Comparison of ENCODE assay signal across 11 mouse cellular contexts in genomic region chr4:154983767-154984166, GRCm38 (mm10). TPM values are rescaled to one million over a fixed set of nuclear protein-coding genes. Genes with fewer than 3 reads are reported as not detected.
DNase-seq lines count a peak whose midpoint lies in the region; ATAC-seq and TF ChIP-seq lines count a peak whose summit lies in the region.
"Had no signal": no experiment of that assay in that cellular context is flagged by ENCODE, and none has a peak within 500 bp of the region (broad histone marks: within the 10 kb centered on the region; RNA-seq: fewer than 3 reads in every experiment).

No protein-coding gene starts in this region.

- peaks cover 29% of the 10 kb centered on the region for H3K27me3 ChIP-seq in heart, embryonic 11.5 days (ENCODE audit: control insufficient read depth, insufficient read depth, low read length)
- peaks cover 37% of the 10 kb centered on the region for H3K27me3 ChIP-seq in E14TG2a.4 (ENCODE audit: insufficient read depth, low read length)
- H3K27me3 ChIP-seq in embryonic facial prominence, embryonic 12.5 days, result peaks cover 20% of the 10 kb centered on the region
- H3K27me3 ChIP-seq in limb, embryonic 13.5 days, result peaks cover 15% of the 10 kb centered on the region

- 22% methylated on average over 23 of the region's 24 CpGs for WGBS in heart, embryonic 11.5 days (ENCODE audit: insufficient replicate concordance)
- WGBS in embryonic facial prominence, embryonic 12.5 days, result 16% methylated on average over 24 of the region's 24 CpGs
- 21% methylated on average over 24 of the region's 24 CpGs for WGBS in limb, embryonic 13.5 days

- H3K9me3 ChIP-seq in heart, embryonic 11.5 days (replicated peaks; ENCODE audit: control insufficient read depth, low read length), result no peaks in the 10 kb centered on the region
- no peaks in the 10 kb centered on the region for H3K9me3 ChIP-seq in E14TG2a.4 (ENCODE audit: low read length)
- no peaks in the 10 kb centered on the region for H3K9me3 ChIP-seq in embryonic facial prominence, embryonic 12.5 days
- H3K9me3 ChIP-seq in limb, embryonic 13.5 days, result no peaks in the 10 kb centered on the region

- H3K4me1 ChIP-seq in heart, embryonic 11.5 days (ENCODE audit: control insufficient read depth, insufficient read depth, low read length), result peaks cover 6% of the 10 kb centered on the region
- peaks cover 72% of the 10 kb centered on the region for H3K4me1 ChIP-seq in E14TG2a.4 (replicated peaks; ENCODE audit: low read depth, low read length)
- peaks cover 14% of the 10 kb centered on the region for H3K4me1 ChIP-seq in embryonic facial prominence, embryonic 12.5 days
- H3K4me1 ChIP-seq in limb, embryonic 13.5 days, result peaks cover 17% of the 10 kb centered on the region

- TF ChIP-seq CTCF in E14TG2a.4 (conservative IDR thresholded peaks at IDR 0.05; ENCODE audit: low read length), result no peak

- 0 out of 2 replicates have a peak overlapping the region, but pooled peaks have one; percentile 3 for H3K9ac ChIP-seq in heart, embryonic 11.5 days (ENCODE audit: low read depth, low read length)
- peak overlapping the region; percentile 37; the same call in 1 of the 2 replicates for H3K9ac ChIP-seq in embryonic facial prominence, embryonic 12.5 days
- H3K9ac ChIP-seq in limb, embryonic 13.5 days, result peak overlapping the region; percentile 31; the same call in 1 of the 2 replicates

- DNase-seq in heart, postnatal 10 days, result no peak
- no peak for DNase-seq in frontal cortex, postnatal 25 days (ENCODE audit: low spot score in 2 of 2)
- DNase-seq in urinary bladder, postnatal 25 days (ENCODE audit: low spot score), result no peak
- no peak for DNase-seq in cerebellum, adult 11-12 months

- no peak overlapping the region for H3K4me2 ChIP-seq in heart, embryonic 11.5 days
- H3K4me2 ChIP-seq in embryonic facial prominence, embryonic 12.5 days (replicated peaks), result no peak overlapping the region
- H3K4me2 ChIP-seq in limb, embryonic 13.5 days (replicated peaks), result no peak overlapping the region

- peaks cover 16% of the 10 kb centered on the region for H3K36me3 ChIP-seq in heart, embryonic 11.5 days (ENCODE audit: control insufficient read depth, insufficient read depth, low read length)
- peaks cover 35% of the 10 kb centered on the region for H3K36me3 ChIP-seq in E14TG2a.4 (ENCODE audit: insufficient read depth, low read length)
- peaks cover 25% of the 10 kb centered on the region for H3K36me3 ChIP-seq in embryonic facial prominence, embryonic 12.5 days
- H3K36me3 ChIP-seq in limb, embryonic 13.5 days, result peaks cover 27% of the 10 kb centered on the region

- no peak overlapping the region for H3K4me3 ChIP-seq in heart, embryonic 11.5 days (ENCODE audit: low read depth, low read length)
- peak overlapping the region; percentile 73 for H3K4me3 ChIP-seq in E14TG2a.4 (replicated peaks; ENCODE audit: low read length)
- no peak overlapping the region for H3K4me3 ChIP-seq in embryonic facial prominence, embryonic 12.5 days
- no peak overlapping the region for H3K4me3 ChIP-seq in limb, embryonic 13.5 days
- H3K4me3 ChIP-seq: layer of hippocampus, adult 2 months had no signal

- H3K27ac ChIP-seq in heart, embryonic 11.5 days (ENCODE audit: low read depth, low read length), result no peak overlapping the region
- no peak overlapping the region for H3K27ac ChIP-seq in embryonic facial prominence, embryonic 12.5 days
- no peak overlapping the region for H3K27ac ChIP-seq in limb, embryonic 13.5 days
- H3K27ac ChIP-seq: layer of hippocampus, adult 2 months had no signal

- intact Hi-C loops in heart, postnatal 10 days (cut with DNase I), result no loop called here

- no peak for ATAC-seq in heart, embryonic 11.5 days (replicated peaks; ENCODE audit: insufficient number of reproducible peaks, low FRiP score, low TSS enrichment)
- no peak for ATAC-seq in embryonic facial prominence, embryonic 12.5 days (ENCODE audit: insufficient number of reproducible peaks, insufficient read depth, low FRiP score, low TSS enrichment)
- no peak for ATAC-seq in limb, embryonic 13.5 days (ENCODE audit: low FRiP score, low read depth)

RNA-seq across cellular contexts. Expression of gene Pank4, which starts 19.8 kb away (rescaled TPM):
- polyA plus RNA-seq in heart, embryonic 11.5 days (2014; fragmentation: Nextera tagmentation; extraction: Ambion mirVana), result 40.6 and 45.0 TPM in 2 replicates
- total RNA-seq in heart, postnatal 10 days (2021), result 10 to 100 TPM; 36.5 to 36.8 TPM
- 56.0 and 62.2 TPM in 2 replicates for polyA plus RNA-seq in embryonic facial prominence, embryonic 12.5 days (2016; fragmentation: Nextera tagmentation; extraction: Ambion mirVana)
- polyA plus RNA-seq in limb, embryonic 13.5 days (2015; fragmentation: Nextera tagmentation; extraction: Ambion mirVana), result 46.0 and 48.2 TPM in 2 replicates

RNA-seq across cellular contexts. Expression of gene Hes5, which starts 23.0 kb away (rescaled TPM):
- polyA plus RNA-seq in heart, embryonic 11.5 days (2014; fragmentation: Nextera tagmentation; extraction: Ambion mirVana), result 0.56 TPM in 1 of 2 replicates, not detected in the other
- not detected for total RNA-seq in heart, postnatal 10 days (2021)
- 29.6 and 37.3 TPM in 2 replicates for polyA plus RNA-seq in embryonic facial prominence, embryonic 12.5 days (2016; fragmentation: Nextera tagmentation; extraction: Ambion mirVana)
- 0.94 and 2.3 TPM in 2 replicates for polyA plus RNA-seq in limb, embryonic 13.5 days (2015; fragmentation: Nextera tagmentation; extraction: Ambion mirVana)
- total RNA-seq: adrenal gland, adult 18-20 months; liver, adult 2 months had no signal
- polyA plus RNA-seq: liver, adult 2 months had no signal

RNA-seq across cellular contexts. Expression of gene Tnfrsf14, which starts 55.4 kb away (rescaled TPM):
- polyA plus RNA-seq in heart, embryonic 11.5 days (2014; fragmentation: Nextera tagmentation; extraction: Ambion mirVana), result 3.0 and 4.4 TPM in 2 replicates
- total RNA-seq in heart, postnatal 10 days (2021), result 1 to 10 TPM; 4.1 to 5.7 TPM
- 1.2 TPM in 2 replicates for polyA plus RNA-seq in embryonic facial prominence, embryonic 12.5 days (2016; fragmentation: Nextera tagmentation; extraction: Ambion mirVana)
- polyA plus RNA-seq in limb, embryonic 13.5 days (2015; fragmentation: Nextera tagmentation; extraction: Ambion mirVana), result 1.2 and 1.8 TPM in 2 replicates
